Comparison of ENCODE assay signal across 21 mouse cellular contexts in genomic region chr7:83868200-83868599, GRCm38 (mm10). TPM values are rescaled to one million over a fixed set of nuclear protein-coding genes. Genes with fewer than 3 reads are reported as not detected.
DNase-seq lines count a peak whose midpoint lies in the region; ATAC-seq and TF ChIP-seq lines count a peak whose summit lies in the region.
"Had no signal": no experiment of that assay in that cellular context is flagged by ENCODE, and none has a peak within 500 bp of the region (broad histone marks: within the 10 kb centered on the region; RNA-seq: fewer than 3 reads in every experiment).

No protein-coding gene starts in this region.

- intact Hi-C loops in left cerebral cortex, adult 2 months (cut with DNase I): no loop called here
- intact Hi-C loops in left cerebral cortex, postnatal 36 days (cut with DNase I): no loop called here

- no peak for TF ChIP-seq CTCF in left cerebral cortex, adult 2 months (IDR thresholded peaks at IDR 0.05)

- 0 out of 2 replicates have a peak overlapping the region, but pooled peaks have one; percentile 17 for H3K27ac ChIP-seq in left cerebral cortex, adult 2 months
- H3K27ac ChIP-seq: embryonic facial prominence, embryonic 12.5 days; forebrain, embryonic 12.5 days; gastrocnemius, adult 2 months; hindbrain, embryonic 12.5 days had no signal

- no peak overlapping the region for H3K4me3 ChIP-seq in left cerebral cortex, adult 2 months
- H3K4me3 ChIP-seq: embryonic facial prominence, embryonic 12.5 days; forebrain, embryonic 12.5 days; gastrocnemius, adult 2 months; hindbrain, embryonic 12.5 days had no signal

- DNase-seq in frontal cortex, postnatal 14 days (ENCODE audit: low spot score in 2 of 2): no peak
- no peak for DNase-seq in left cerebral cortex, adult 2 months (ENCODE audit: extremely low spot score in 1 of 2, low spot score in 2 of 2)
- no peak for DNase-seq in left cerebral cortex, postnatal 36 days (ENCODE audit: low spot score in 2 of 2)
- DNase-seq in adipocyte (ENCODE audit: low spot score): peak; percentile 77
- DNase-seq in gonadal fat pad, adult 2 months (ENCODE audit: low read depth): peak; percentile 62
- DNase-seq in kidney, adult 11 months: no peak
- DNase-seq: adrenal gland, postnatal 25 days; cerebellum, adult 11 months; cerebellum, adult 8-10 months; cerebellum, postnatal 14 days; gastrocnemius, adult 2 months; gastrocnemius, postnatal 25 days; heart, adult 11 months; heart, postnatal 10 days; heart, postnatal 4 days had no signal

- peak; percentile 81 for ATAC-seq in frontal cortex, adult (ENCODE audit: low TSS enrichment)
- ATAC-seq: forebrain, embryonic 16.5 days; hindbrain, embryonic 16.5 days had no signal

RNA-seq across cellular contexts. Expression of gene Tlnrd1, which starts 15.9 kb away (rescaled TPM):
- total RNA-seq in left cerebral cortex, adult 2 months (2021): 10 to 100 TPM; 22.8 to 26.9 TPM
- 10 to 100 TPM; 21.5 to 27.9 TPM for total RNA-seq in left cerebral cortex, postnatal 36 days (2021)
- polyA plus RNA-seq in gonadal fat pad, adult 2 months (2012; rRNA removed): 17.3 and 20.4 TPM in 2 replicates

RNA-seq across cellular contexts. Expression of gene Mesd, which starts 16.1 kb away (rescaled TPM):
- total RNA-seq in left cerebral cortex, adult 2 months (2021): 10 to 100 TPM; 53.5 to 60.4 TPM
- total RNA-seq in left cerebral cortex, postnatal 36 days (2021): 10 to 100 TPM; 55.9 to 60.9 TPM
- polyA plus RNA-seq in gonadal fat pad, adult 2 months (2012; rRNA removed): 16.5 and 20.2 TPM in 2 replicates

Comparison
In these comparisons a context has a peak if more than half of its experiments do, and no peak if none do; other contexts are left out.
1. DNase-seq: peak in adipocyte (single experiment) and gonadal fat pad, adult 2 months (single experiment); none in frontal cortex, postnatal 14 days (0 of 2), left cerebral cortex, adult 2 months (0 of 2), left cerebral cortex, postnatal 36 days (0 of 2) and kidney, adult 11 months (single experiment).